Mouse (Mus musculus) layer of hippocampus, postnatal 36 days (tissue): ENCODE results near the gene Ccrl2. TPM values are rescaled to one million over a fixed set of nuclear protein-coding genes. Genes with fewer than 3 reads are reported as not detected.

Source experiments
- DNase-seq, 2 experiments: peaks; one replicate each; pipeline ENCODE4 v3.0.0; 2022
- total RNA-seq, 2 experiments: library from RNA; stranded (reverse); gene quantifications; 2 replicates each; pipeline ENCODE4 v1.2.3; 2021

Gene Ccrl2
- total RNA-seq, 2 experiments from 2014 or later: 0.86 to 0.90 TPM

- no peak for DNase-seq
Observed at GRCm38 (mm10) chr9:111058943-111059556, 1.7 kb upstream of the Ccrl2 start.

- no peak for DNase-seq
Observed at GRCm38 (mm10) chr9:111057544-111058370, 438 bp upstream of the Ccrl2 start.

GRCm38 (mm10) chr9:111056519-111056797 lies 861 bp downstream of the Ccrl2 start:
- no peak for DNase-seq

GRCm38 (mm10) chr9:111055800-111056518 lies 1.4 kb downstream of the Ccrl2 start:
- DNase-seq: no peak

DNA sequence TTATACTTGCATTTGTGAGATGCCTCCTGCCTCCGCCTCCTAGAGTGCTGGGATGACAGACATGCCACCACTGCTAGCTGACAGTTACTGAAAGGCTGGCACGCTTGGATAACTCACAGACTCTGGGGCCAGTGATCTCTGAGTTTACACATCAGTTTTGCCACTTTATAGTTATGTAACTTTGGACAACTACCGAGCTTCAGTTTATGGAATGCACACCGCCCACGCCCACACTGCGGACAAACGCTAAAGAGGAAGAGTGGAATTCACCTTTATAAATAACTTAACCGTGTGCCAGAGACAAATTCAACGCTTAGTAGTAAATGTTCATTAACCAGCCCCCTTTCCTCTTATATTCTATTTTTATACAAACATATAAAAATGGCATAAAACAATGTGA lies 2.4 kb downstream of the Ccrl2 start:
- DNase-seq: no peak

DNA sequence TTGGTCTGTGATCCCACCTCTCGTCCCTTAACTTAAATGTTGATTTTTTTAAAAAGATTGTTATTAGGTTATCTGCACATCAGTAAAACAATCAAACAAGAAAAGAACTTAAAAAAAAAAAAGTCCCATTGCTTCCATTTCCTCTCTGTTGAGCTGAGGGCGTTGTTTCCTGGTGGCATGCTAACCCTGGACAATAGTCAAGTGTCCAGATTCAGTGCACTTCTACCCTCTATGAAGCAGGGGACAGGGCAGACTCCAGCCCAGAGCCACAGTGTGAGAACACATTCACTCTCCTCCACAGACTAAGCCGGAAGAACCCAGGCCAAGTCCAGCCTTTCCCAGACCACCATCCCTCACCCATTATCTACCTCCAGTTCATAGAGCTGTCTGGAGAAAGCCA lies 8.9 kb downstream of the Ccrl2 start:
- DNase-seq: no peak

DNA sequence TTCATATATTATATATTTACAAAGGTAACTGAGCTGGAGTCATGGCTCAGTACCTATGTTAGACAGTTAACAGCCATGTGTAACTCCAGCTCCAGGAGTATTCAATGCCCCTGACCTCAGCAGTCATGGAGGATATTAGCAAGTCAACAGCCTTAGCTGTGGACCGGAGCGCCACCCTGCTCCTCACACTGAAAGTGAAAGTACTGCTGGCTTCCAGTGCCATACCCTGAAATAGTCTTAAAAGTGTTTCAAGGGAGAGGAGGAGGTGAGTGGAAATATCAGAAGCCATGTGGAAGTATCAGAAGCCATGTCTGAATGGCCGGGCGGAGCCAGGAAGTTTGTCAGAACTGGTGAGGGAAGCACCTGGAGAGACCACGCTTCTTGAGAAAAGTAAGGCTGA lies 10.1 kb downstream of the Ccrl2 start:
- no peak for DNase-seq

GRCm38 (mm10) chr9:111046222-111046621 lies 11.1 kb downstream of the Ccrl2 start:
- DNase-seq: no peak

GRCm38 (mm10) chr9:111042266-111042665 lies 15.1 kb downstream of the Ccrl2 start:
- DNase-seq: no peak

DNA sequence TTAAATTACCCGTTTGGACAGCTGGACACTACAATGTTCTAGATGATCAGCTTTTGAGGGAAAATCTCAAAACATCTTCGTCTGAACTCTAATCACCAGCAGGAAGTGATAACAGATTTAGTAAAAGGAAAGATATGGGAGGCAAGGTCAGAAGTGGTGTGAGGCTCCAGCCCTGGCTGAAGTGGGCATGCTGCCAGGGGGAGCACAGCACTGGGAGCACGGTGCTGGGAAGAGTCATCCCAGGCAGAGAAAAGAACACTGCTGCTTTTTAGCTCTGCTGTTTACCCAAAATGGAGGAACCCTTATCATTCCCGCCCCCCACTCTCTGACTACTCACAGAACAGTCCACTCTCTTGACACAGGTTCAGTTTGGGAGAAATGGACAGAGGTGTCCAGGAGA lies 17.4 kb downstream of the Ccrl2 start:
- DNase-seq: no peak

DNA sequence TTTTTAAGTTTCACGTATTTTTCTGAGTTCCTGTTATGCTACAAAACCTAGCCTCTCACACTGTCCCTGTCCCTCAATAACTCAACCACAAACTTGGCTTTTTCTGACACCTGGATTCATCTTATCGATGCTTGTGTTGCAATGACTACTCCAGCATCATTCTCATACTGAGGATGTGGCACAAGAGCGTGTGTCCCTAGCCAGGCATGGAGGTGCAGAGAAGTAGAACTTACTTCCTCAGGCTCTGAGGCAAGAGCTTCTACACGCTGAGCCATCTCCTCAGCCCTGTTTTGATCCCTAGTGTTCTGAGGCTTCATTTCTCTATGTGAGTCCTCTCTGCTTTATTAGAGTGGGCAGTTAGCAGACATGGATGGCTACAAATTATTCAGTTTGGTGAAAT lies 23.6 kb downstream of the Ccrl2 start:
- DNase-seq: no peak

- no peak for DNase-seq
Observed at GRCm38 (mm10) chr9:111026791-111027190, 30.5 kb downstream of the Ccrl2 start.

GRCm38 (mm10) chr9:111019022-111019421 lies 38.3 kb downstream of the Ccrl2 start, which contains the start of gene Ltf:
TSS of gene Ltf (plus strand) at chr9:111019271.
- no peak for DNase-seq

DNA sequence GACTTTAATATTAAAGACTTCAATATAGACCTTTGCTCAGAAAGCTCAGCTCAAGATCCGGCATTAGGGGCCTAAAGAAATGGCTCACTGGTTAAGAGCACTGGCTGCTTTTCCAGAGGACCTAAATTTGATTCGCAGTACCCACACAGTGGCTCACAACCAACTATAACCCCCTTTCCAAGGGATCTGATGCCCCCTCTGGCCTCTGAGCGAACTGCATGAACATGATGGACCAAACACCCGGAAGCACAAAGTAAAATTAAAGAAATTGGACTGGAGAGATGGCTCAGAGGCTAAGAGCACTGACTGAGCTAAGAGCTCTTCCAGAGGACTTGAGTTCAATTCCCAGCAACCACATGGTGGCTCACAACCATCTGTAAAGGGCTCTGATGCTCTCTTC lies 41.7 kb downstream of the Ccrl2 start:
- DNase-seq: no peak

GRCm38 (mm10) chr9:111012041-111012440 lies 45.3 kb downstream of the Ccrl2 start:
- DNase-seq: no peak

- no peak for DNase-seq
Observed at GRCm38 (mm10) chr9:111011550-111011949, 45.8 kb downstream of the Ccrl2 start.

GRCm38 (mm10) chr9:111009763-111010162 lies 47.6 kb downstream of the Ccrl2 start:
- no peak for DNase-seq

DNA sequence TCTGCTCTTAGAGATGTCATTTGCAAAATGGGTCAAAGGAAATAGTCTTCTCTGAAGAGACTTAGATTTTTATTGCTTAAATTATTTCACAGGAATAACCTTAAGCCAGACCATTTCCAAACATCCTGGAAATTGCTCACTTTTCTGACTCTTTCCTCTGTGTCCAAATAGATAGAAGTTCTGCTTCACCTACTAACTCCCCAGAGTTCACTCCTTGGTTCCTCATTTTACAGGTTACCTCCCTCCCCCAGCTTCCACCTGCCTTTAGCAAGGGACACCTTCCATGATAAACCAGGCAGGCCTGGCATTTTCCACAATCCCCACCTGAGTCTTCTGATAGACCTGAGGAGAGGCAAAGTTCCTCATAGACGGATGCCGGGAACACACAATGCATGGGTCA lies 50.8 kb downstream of the Ccrl2 start:
- no peak for DNase-seq

Other genes with a start within 250 kb of the Ccrl2 start
- not detected for gene Prss44, start 243.5 kb downstream of the Ccrl2 start, total RNA-seq
- gene Prss43, start 230.8 kb downstream of the Ccrl2 start, total RNA-seq: not detected
- under 1 TPM in 1 of 2 experiments, not detected in 1; 0.63 TPM for gene Prss45, start 222.9 kb downstream of the Ccrl2 start, total RNA-seq
- not detected for gene Prss46, start 213.0 kb downstream of the Ccrl2 start, total RNA-seq
- gene Prss50, start 199.6 kb downstream of the Ccrl2 start, total RNA-seq: under 1 TPM; 0.40 to 0.78 TPM
- gene Als2cl, start 177.6 kb downstream of the Ccrl2 start, total RNA-seq: 10 to 100 TPM in 1 of 2 experiments, 1 to 10 TPM in 1; 6.0 to 10.1 TPM
- gene Tmie, start 177.4 kb downstream of the Ccrl2 start, total RNA-seq: 1 to 10 TPM; 1.2 to 1.8 TPM
- gene Fam240a, start 140.7 kb downstream of the Ccrl2 start, total RNA-seq: not detected
- under 1 TPM; 0.22 to 0.33 TPM for gene Tdgf1, start 111.4 kb downstream of the Ccrl2 start, total RNA-seq
- gene Lrrc2, start 106.0 kb downstream of the Ccrl2 start, total RNA-seq: 1 to 10 TPM; 1.3 to 1.5 TPM
- under 1 TPM; 0.18 to 0.32 TPM for gene Rtp3, start 66.9 kb downstream of the Ccrl2 start, total RNA-seq
- gene Ltf, start 38.2 kb downstream of the Ccrl2 start, total RNA-seq: under 1 TPM; 0.30 to 0.63 TPM
- gene Lrrfip2, start 60.1 kb upstream of the Ccrl2 start, total RNA-seq: 10 to 100 TPM; 35.0 to 39.0 TPM
- gene Mlh1, start 214.3 kb upstream of the Ccrl2 start, total RNA-seq: 10 to 100 TPM; 15.6 to 18.6 TPM
- gene Epm2aip1, start 214.4 kb upstream of the Ccrl2 start, total RNA-seq: 10 to 100 TPM; 75.9 to 84.3 TPM